Mouse (Mus musculus) lung, embryonic 14.5 days (tissue): Measurements from ENCODE around the gene Ctdnep1. TPM values are rescaled to one million over a fixed set of nuclear protein-coding genes. Genes with fewer than 3 reads are reported as not detected.

Experiments used
- ATAC-seq: fragments of 200-750 bp; cut with Nextera tagmentation; 2 replicates; pipeline ENCODE4 v1.8.0; 2017; ENCODE audit warnings: mild to moderate bottlenecking, moderate TSS enrichment, moderate library complexity; ENCODE audit not compliant: insufficient read depth
- DNase-seq: peaks from one replicate; pipeline ENCODE4 v3.0.0-alpha.2; 2015
- H3K27ac ChIP-seq: fragments of 300-500 bp; sonication (generic); 2 replicates; pipeline ENCODE4 v1.5.1; 2014; ENCODE audit warnings: low read depth, mild to moderate bottlenecking, moderate library complexity
- H3K27me3 ChIP-seq: fragments of 300-500 bp; sonication (generic); 2 replicates; pipeline ENCODE4 v1.6.1; 2014; ENCODE audit warnings: low read length, control low read depth; ENCODE audit not compliant: insufficient read depth
- H3K36me3 ChIP-seq: fragments of 300-500 bp; sonication (generic); 2 replicates; pipeline ENCODE4 v1.6.1; 2014; ENCODE audit warnings: control low read depth; ENCODE audit not compliant: insufficient read depth
- H3K4me1 ChIP-seq: fragments of 300-500 bp; sonication (generic); 2 replicates; pipeline ENCODE4 v1.6.1; 2014; ENCODE audit warnings: antibody characterized with exemption, control low read depth; ENCODE audit not compliant: insufficient read depth
- H3K4me2 ChIP-seq: fragments of 300-500 bp; sonication (generic); 2 replicates; pipeline ENCODE4 v1.6.1; 2014; ENCODE audit warnings: mild to moderate bottlenecking
- H3K4me3 ChIP-seq: fragments of 300-500 bp; sonication (generic); 2 replicates; pipeline ENCODE4 v1.5.1; 2014; ENCODE audit warnings: low read depth, low read length
- H3K9ac ChIP-seq: fragments of 300-500 bp; sonication (generic); 2 replicates; pipeline ENCODE4 v1.6.1; 2014
- H3K9me3 ChIP-seq: fragments of 300-500 bp; sonication (generic); 2 replicates; pipeline ENCODE4 v1.6.1; 2016; ENCODE audit warnings: low read depth, low read length, control low read depth
- CTCF ChIP-seq: IDR thresholded peaks from 2 replicates; pipeline ENCODE4 v1.5.1; 2016; ENCODE audit warnings: antibody characterized with exemption, low read depth
- WGBS: fragments of 180-500 bp; shearing (Covaris S2); extraction: QIAGEN DNeasy Blood & Tissue Kit; methylation state at CpG from one replicate; pipeline ENCODE4 v1.1.7; 2014; 5-methylcytosine and 5-hydroxymethylcytosine counted together
- polyA plus RNA-seq: library from polyadenylated mRNA; unstranded; fragments of >200 nt; fragmentation: Nextera tagmentation; extraction: Ambion mirVana; gene quantifications from 2 replicates; pipeline ENCODE4 v1.2.1, GENCODE M21; 2014

Gene Ctdnep1
- polyA plus RNA-seq, 1 experiment from 2014 or later, result 28.3 TPM

DNA sequence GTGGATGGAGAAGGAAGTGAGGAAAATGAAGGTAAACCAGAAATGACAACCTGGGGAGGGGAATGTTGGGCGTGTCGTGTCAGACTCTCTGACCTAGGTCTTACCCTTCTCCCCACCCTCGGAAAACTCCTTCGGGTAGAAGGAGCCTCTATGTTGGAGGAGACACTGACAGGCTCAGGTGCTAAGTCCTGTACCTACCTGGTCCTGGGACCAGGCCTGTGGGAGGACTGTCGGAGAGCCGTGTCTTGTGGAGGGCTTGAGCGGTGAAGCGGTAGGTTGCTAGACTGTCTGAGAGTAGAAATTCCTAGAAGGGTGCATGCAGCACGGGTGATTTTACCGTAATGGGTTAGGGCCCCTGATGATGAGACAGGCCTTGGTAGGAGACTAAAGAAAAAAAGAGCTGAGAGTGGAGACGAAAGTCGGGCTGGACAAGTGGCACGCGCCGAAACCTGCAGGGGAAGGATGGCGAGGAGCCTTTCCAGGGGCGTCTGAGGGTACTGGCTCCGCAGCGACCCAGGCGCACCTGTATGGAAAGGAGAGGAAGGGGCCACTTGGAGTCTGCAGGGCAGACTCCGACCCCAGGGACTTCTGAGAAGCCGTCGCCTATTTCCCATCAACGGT is 16.2 kb upstream of the Ctdnep1 start, which contains the start of gene Cldn7:
Cldn7 (plus strand) TSS at position 130 of the 621 bp plus-strand sequence.
- H3K36me3 ChIP-seq, result peaks cover 18% of the 10 kb centered on the region
- 7% methylated on average over 24 of the region's 24 CpGs for WGBS
- DNase-seq, result no peak
- no peak for TF ChIP-seq CTCF
- peaks cover 39% of the 10 kb centered on the region for H3K27me3 ChIP-seq
- H3K4me3 ChIP-seq, result peak within 1 kb of the TSS; percentile 48
- H3K27ac ChIP-seq, result peak within 1 kb of the TSS; percentile 88
- H3K4me1 ChIP-seq, result no peaks in the 10 kb centered on the region
- peak within 1 kb of the TSS; percentile 61 for H3K9ac ChIP-seq
- H3K9me3 ChIP-seq, result no peaks in the 10 kb centered on the region
- H3K4me2 ChIP-seq, result peak within 1 kb of the TSS; percentile 70
- ATAC-seq, result peak; percentile 19; the same call in 1 of the 2 replicates

DNA sequence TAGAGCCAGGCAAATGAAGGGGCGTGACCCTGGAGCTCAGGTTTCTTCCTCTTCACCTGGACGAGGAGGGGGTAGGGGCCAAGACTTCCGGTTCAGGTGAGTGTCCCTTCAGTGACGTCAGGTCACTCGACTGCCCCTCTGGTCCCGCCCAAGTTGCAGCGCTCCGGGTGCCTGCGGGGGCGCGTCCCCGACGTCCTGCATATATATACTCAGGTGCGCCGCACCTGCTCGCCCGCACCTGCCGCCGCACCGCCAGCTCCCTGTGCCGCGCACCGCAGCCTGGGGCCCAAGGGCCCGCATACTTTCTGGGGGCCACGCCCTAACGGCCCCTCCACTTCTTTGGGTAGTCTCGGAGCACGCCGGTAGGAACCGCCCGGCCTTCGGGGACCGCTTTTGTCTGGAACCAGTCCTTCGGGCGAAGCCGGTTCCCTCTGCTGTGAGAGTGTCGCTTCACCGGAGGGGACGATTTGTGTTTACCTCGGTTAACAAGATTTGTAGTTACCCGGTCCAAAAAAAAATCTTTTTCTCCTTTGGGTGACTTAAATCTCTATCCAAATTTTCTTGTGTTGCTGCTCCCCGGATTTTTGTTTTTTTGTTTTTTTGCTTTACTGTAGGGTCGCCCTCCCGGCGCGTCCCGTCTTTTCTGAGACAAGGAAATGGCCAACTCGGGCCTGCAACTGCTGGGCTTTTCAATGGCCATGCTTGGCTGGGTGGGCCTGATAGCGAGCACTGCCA is 15.5 kb upstream of the Ctdnep1 start:
- peak overlapping the region; percentile 61 for H3K9ac ChIP-seq
- H3K9me3 ChIP-seq, result no peaks in the 10 kb centered on the region
- ATAC-seq (peak; percentile 45), DNase-seq (peak; percentile 83)
- H3K36me3 ChIP-seq, result peaks cover 25% of the 10 kb centered on the region
- H3K4me2 ChIP-seq, result peak overlapping the region; percentile 70
- TF ChIP-seq CTCF, result no peak
- WGBS, result 2% methylated on average over 49 of the region's 49 CpGs
- H3K27ac ChIP-seq, result peak overlapping the region; percentile 88
- peak overlapping the region; percentile 48 for H3K4me3 ChIP-seq
- no peaks in the 10 kb centered on the region for H3K4me1 ChIP-seq
- H3K27me3 ChIP-seq, result peaks cover 39% of the 10 kb centered on the region

DNA sequence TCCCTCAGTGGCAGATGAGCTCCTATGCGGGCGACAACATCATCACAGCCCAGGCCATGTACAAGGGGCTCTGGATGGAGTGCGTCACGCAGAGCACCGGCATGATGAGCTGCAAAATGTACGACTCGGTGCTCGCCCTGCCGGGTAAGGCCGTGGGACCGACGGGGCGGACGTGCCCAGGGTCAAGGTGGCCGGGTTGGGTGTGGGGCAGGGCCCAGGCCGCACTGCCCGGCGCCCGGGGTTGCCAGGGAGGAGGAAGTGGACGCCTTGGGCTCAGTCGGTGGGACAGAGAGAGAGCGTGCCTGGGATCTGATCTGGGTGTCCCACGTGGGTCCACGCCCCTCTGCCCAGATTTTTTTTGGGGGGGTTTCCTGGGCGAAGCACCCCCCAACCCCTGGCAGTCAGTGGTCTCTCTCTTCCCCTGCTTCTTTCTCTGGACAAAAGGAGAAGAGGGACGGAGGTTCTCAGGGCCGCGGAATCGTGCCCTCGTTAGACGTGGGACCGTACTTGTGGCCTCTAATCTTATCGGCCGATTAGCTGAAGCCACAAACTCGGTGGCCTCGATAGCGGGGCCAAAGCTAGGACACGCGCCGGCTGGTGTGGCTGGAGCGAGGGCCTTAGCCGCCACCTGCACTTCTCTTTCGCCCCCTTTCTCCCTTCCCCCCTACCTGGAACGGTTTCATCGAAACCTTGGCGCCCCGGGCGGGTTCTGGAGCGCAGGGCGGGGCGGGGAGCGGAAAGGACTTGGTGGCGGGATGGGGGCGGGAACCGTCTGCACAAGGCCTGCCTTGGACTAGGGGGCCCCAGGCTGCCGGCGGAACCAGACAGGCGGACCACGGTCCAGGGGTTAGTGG is 14.7 kb upstream of the Ctdnep1 start:
- peak overlapping the region; percentile 61 for H3K9ac ChIP-seq
- H3K9me3 ChIP-seq, result no peaks in the 10 kb centered on the region
- H3K27ac ChIP-seq, result peak overlapping the region; percentile 88
- H3K4me1 ChIP-seq, result no peaks in the 10 kb centered on the region
- DNase-seq (peak; percentile 64), ATAC-seq (peak; percentile 78)
- H3K27me3 ChIP-seq, result peaks cover 39% of the 10 kb centered on the region
- H3K4me2 ChIP-seq, result peak overlapping the region; percentile 70
- no peak for TF ChIP-seq CTCF
- peak overlapping the region; percentile 48 for H3K4me3 ChIP-seq
- peaks cover 27% of the 10 kb centered on the region for H3K36me3 ChIP-seq
- 1% methylated on average over 58 of the region's 59 CpGs for WGBS

DNA sequence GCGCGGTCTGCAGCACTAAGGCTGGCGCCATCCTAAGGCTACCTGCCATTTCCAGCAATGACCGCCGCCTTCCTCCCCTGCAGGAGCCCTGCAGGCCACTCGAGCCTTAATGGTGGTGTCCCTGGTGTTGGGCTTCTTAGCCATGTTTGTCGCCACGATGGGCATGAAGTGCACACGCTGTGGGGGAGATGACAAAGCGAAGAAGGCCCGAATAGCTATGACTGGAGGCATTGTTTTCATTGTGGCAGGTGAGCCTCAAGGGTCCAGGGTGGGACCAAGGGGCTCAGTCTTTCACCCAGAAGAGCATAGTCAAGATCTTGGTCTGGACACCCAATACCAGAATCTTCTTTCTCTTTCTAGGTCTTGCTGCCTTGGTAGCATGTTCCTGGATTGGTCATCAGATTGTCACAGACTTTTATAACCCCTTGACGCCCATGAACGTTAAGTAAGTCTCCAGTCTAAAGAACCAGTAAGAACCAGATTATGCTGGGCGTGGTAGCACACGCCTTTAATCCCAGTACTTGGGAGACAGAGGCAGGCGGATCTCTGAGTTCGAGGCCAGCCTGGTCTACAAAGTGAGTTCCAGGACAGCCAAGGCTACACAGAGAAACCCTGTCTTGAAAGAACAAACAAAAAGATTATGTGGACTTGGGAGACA is 14.0 kb upstream of the Ctdnep1 start:
- 0 out of 2 replicates have a peak, but pooled peaks have one; percentile 3 for TF ChIP-seq CTCF
- H3K4me1 ChIP-seq, result no peaks in the 10 kb centered on the region
- peak overlapping the region; percentile 61 for H3K9ac ChIP-seq
- peak overlapping the region; percentile 70 for H3K4me2 ChIP-seq
- H3K27me3 ChIP-seq, result peaks cover 39% of the 10 kb centered on the region
- 32% methylated on average over 17 of the region's 17 CpGs for WGBS
- H3K27ac ChIP-seq, result peak overlapping the region; percentile 88
- H3K9me3 ChIP-seq, result no peaks in the 10 kb centered on the region
- ATAC-seq (no peak), DNase-seq (no peak)
- H3K36me3 ChIP-seq, result peaks cover 32% of the 10 kb centered on the region
- peak overlapping the region; percentile 48 for H3K4me3 ChIP-seq

DNA sequence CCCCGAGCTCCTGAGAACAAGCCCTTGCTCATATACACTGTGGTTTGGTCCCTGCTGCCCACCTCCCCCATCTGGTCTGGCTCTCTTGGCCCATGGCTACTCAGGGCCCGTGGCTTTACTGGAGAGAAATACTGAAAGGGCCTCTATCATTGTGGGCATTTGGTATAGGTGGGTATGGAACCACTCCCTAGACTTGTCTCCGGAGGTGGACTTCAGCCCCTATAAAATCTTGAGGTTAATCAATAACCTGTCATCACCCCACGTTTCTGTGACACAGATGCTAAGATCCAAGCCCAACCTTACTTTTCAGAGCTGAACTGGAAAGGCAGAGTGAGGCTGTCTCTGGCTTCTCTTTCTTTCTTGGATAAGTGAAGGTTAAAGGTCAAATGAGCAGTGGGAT is 12.2 kb upstream of the Ctdnep1 start:
- Histone ChIP-seq H3K27me3 (peaks cover 38% of the 10 kb centered on the region), H3K4me1 (no peaks in the 10 kb centered on the region), H3K27ac (no peak overlapping the region), H3K4me2 (no peak overlapping the region), H3K4me3 (no peak overlapping the region), H3K9ac (no peak overlapping the region), H3K9me3 (no peaks in the 10 kb centered on the region), H3K36me3 (peaks cover 51% of the 10 kb centered on the region)
- DNase-seq (no peak), ATAC-seq (no peak)
- TF ChIP-seq CTCF, result no peak
- 72% methylated on average over 4 of the region's 4 CpGs for WGBS

DNA sequence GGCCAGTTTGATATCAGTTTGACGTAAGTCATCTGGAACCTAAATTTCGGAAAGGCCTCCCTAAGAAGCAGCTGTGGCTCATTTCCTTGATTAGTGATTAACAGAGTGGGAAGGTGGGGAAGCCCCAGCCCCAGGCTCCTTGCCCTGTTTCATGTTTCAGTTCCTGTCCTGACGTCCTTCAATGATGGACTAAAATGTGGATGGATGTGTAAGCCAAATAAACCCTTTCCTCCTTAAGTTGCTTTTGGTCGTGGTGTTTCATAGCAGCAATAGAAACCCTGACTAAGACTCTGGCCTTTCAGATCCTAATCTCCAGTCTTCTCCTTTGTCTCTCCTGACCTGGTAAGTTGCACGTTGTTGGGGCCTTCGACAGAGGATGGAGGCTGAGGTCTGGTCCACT is 10.7 kb upstream of the Ctdnep1 start:
- Histone ChIP-seq H3K4me3 (no peak overlapping the region), H3K36me3 (peaks cover 65% of the 10 kb centered on the region), H3K9ac (no peak overlapping the region), H3K27me3 (peaks cover 23% of the 10 kb centered on the region), H3K27ac (no peak overlapping the region), H3K4me2 (no peak overlapping the region), H3K4me1 (no peaks in the 10 kb centered on the region), H3K9me3 (no peaks in the 10 kb centered on the region)
- WGBS, result 75% methylated on average over 6 of the region's 6 CpGs
- DNase-seq (no peak), ATAC-seq (no peak)
- no peak for TF ChIP-seq CTCF
